In genomic region chr14:52824005-52824404, GRCm38 (mm10) we compare ENCODE assay signal across 7 mouse cellular contexts.
DNase-seq lines count a peak whose midpoint lies in the region; ATAC-seq and TF ChIP-seq lines count a peak whose summit lies in the region.
"Not testable (repeated sequence)": the region's sequence is repeated elsewhere in the genome, so short reads cannot be mapped to it uniquely, and the experiment has no call there.

No protein-coding gene starts in this region.

- TF ChIP-seq CTCF in lung, embryonic 14.5 days (IDR thresholded peaks at IDR 0.05; ENCODE audit: low read depth): not testable (repeated sequence)

- H3K4me3 ChIP-seq in embryonic facial prominence, embryonic 12.5 days; intestine, embryonic 14.5 days (ENCODE audit: low read depth, low read length); lung, embryonic 14.5 days (ENCODE audit: low read depth, low read length); stomach, embryonic 16.5 days (replicated peaks; ENCODE audit: low read length): not testable (repeated sequence)

- not testable (repeated sequence) for H3K36me3 ChIP-seq in embryonic facial prominence, embryonic 12.5 days; intestine, embryonic 14.5 days (ENCODE audit: control insufficient read depth, insufficient read depth, low read length); lung, embryonic 14.5 days (ENCODE audit: insufficient read depth); stomach, embryonic 16.5 days (ENCODE audit: control insufficient read depth, insufficient read depth, low read length)

- H3K4me1 ChIP-seq in embryonic facial prominence, embryonic 12.5 days; intestine, embryonic 14.5 days (replicated peaks; ENCODE audit: control insufficient read depth, insufficient read depth, low read length); lung, embryonic 14.5 days (ENCODE audit: insufficient read depth); stomach, embryonic 16.5 days (ENCODE audit: control insufficient read depth, insufficient read depth, low read length): not testable (repeated sequence)

- WGBS in embryonic facial prominence, embryonic 12.5 days: no CpG with 5 or more reads among the region's 1 CpGs
- WGBS in intestine, embryonic 14.5 days: no CpG with 5 or more reads among the region's 1 CpGs
- no CpG with 5 or more reads among the region's 1 CpGs for WGBS in lung, embryonic 14.5 days
- no CpG with 5 or more reads among the region's 1 CpGs for whole genome bisulfite sequencing in stomach, embryonic 16.5 days

- H3K9ac ChIP-seq in embryonic facial prominence, embryonic 12.5 days; intestine, embryonic 14.5 days (ENCODE audit: low read length); lung, embryonic 14.5 days; stomach, embryonic 16.5 days (ENCODE audit: low read length): not testable (repeated sequence)

- not testable (repeated sequence) for H3K27ac ChIP-seq in embryonic facial prominence, embryonic 12.5 days; intestine, embryonic 14.5 days (ENCODE audit: low read depth); lung, embryonic 14.5 days (ENCODE audit: low read depth); stomach, embryonic 16.5 days (ENCODE audit: low read length)

- H3K4me2 ChIP-seq in embryonic facial prominence, embryonic 12.5 days (replicated peaks); intestine, embryonic 14.5 days (ENCODE audit: low read length); lung, embryonic 14.5 days; stomach, embryonic 16.5 days (ENCODE audit: low read depth, low read length): not testable (repeated sequence)

- H3K9me3 ChIP-seq in embryonic facial prominence, embryonic 12.5 days; intestine, embryonic 14.5 days (ENCODE audit: control insufficient read depth, low read length); lung, embryonic 14.5 days (ENCODE audit: low read depth, low read length); stomach, embryonic 16.5 days (replicated peaks; ENCODE audit: control insufficient read depth, low read length): not testable (repeated sequence)

- not testable (repeated sequence) for H3K27me3 ChIP-seq in embryonic facial prominence, embryonic 12.5 days; intestine, embryonic 14.5 days (replicated peaks; ENCODE audit: control insufficient read depth, insufficient read depth, low read length); lung, embryonic 14.5 days (ENCODE audit: insufficient read depth, low read length); stomach, embryonic 16.5 days (ENCODE audit: control insufficient read depth, insufficient read depth, low read length)

- DNase-seq in intestine, embryonic 14.5 days (ENCODE audit: low spot score); lung, embryonic 14.5 days: not testable (repeated sequence)

- ATAC-seq in activated CD4-positive, CD25-positive, alpha-beta regulatory T cell, adult 4 months: peak; percentile 60
- 0 out of 2 replicates have a peak, but pooled peaks have one; percentile 41 for ATAC-seq in embryonic facial prominence, embryonic 12.5 days (ENCODE audit: insufficient number of reproducible peaks, insufficient read depth, low FRiP score, low TSS enrichment)
- ATAC-seq in hematopoietic stem cell, adult 5-6 weeks (replicated peaks in 1 of 2; ENCODE audit: insufficient read depth in 1 of 2, low FRiP score in 2 of 2, low TSS enrichment in 1 of 2, low read depth in 1 of 2, poor library complexity in 2 of 2, severe bottlenecking in 2 of 2): peak; percentile 39 to 44; a peak in 2 of 4 replicates
- ATAC-seq in intestine, embryonic 14.5 days (replicated peaks; ENCODE audit: low FRiP score, low TSS enrichment, low read depth): peak; percentile 36; the same call in 1 of the 2 replicates
- 0 out of 2 replicates have a peak, but pooled peaks have one; percentile 28 for ATAC-seq in lung, embryonic 14.5 days (ENCODE audit: insufficient read depth)
- ATAC-seq in neutrophil, adult 5-6 weeks (ENCODE audit: extremely low read depth, insufficient number of reproducible peaks, low FRiP score, poor library complexity, severe bottlenecking): peak; percentile 43
- ATAC-seq in stomach, embryonic 16.5 days (ENCODE audit: insufficient read depth, low FRiP score): 0 out of 2 replicates have a peak, but pooled peaks have one; percentile 40
